Mouse (Mus musculus) liver, embryonic 14.5 days (tissue): ENCODE measurements around the gene Prap1.

Experiments used
- CTCF ChIP-seq: IDR thresholded peaks from 2 replicates; pipeline ENCODE4 v1.5.1; 2016; ENCODE audit warnings: antibody characterized with exemption, low read depth, control low read depth
- EP300 ChIP-seq: IDR thresholded peaks from 2 replicates; pipeline ENCODE4 v1.6.1; 2016; ENCODE audit warnings: antibody characterized with exemption, low read depth

DNA sequence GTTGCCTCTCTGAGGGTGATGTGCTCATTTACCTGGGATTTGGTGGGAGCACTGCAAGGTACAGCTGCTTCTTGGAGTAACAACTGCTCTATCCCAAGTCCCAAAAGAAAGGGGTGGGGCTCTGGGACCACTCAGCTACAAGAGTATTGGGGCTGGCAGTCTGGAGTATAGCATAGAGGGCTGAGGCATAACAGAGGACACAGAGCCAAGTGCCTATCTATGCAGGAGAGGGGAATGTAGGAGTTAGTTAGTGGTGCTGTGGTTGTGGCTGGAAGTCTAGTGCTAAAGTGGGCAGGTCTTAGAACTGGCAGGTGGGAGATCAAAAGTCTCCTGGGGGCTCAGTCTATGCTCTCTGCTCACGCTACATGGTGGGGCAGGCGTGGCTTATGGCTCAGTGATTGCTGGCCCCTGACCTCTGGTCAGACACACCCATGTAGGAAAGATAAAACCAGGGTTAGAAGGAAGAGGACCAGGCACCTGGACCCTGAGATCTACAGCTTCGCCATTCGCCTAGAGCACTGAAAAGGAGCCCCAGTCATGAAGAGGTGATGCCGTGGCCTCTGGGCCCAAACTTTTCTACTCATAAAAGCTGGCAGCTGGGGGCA, at the start of gene Prap1:
- TF ChIP-seq CTCF (no peak), EP300 (no peak)
